Mouse (Mus musculus) leukemia stem cell, adult 10-12 weeks (primary cell): ENCODE data around the gene Gm5941. TPM values are rescaled to one million over a fixed set of nuclear protein-coding genes. Genes with fewer than 3 reads are reported as not detected.

Experiments
- polyA plus RNA-seq: library from polyadenylated mRNA; stranded (reverse); fragments of >175 nt; gene quantifications from 2 replicates; pipeline ENCODE4 v1.2.3, GENCODE M21; 2012; ENCODE audit warnings: low replicate concordance

Gm5941 gene
- polyA plus RNA-seq: not detected in 2 replicates

DNA sequence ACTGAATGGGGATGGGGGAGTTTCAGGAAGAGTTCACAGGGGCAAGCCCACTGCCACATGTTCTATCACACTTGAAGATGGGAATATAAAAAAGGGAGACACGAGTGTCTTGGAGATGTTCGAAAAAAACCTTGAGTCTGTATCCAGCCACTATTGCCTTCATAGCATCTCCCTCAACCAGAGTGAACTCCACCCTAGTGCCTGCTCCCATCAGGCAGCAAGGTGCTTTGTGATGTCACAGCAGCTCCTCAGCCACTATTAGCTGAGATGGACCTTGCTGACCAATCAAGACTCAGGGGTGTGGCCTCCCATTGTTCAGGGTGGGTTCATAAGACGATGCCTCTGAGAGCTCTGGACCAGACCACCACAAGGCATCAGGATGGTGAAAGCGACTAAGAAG, at the start of gene Gm5941:
Gm5941 (plus strand) TSS at position 301 of the 400 bp plus-strand sequence.

Other genes with a start within 250 kb of the Gm5941 start
- not detected in 2 replicates for gene Mageb18, start 109.6 kb downstream of the Gm5941 start, polyA plus RNA-seq